Comparison of ENCODE assay signal across 11 mouse cellular contexts in genomic region chr3:141601072-141601549, GRCm38 (mm10).
DNase-seq lines count a peak whose midpoint lies in the region; ATAC-seq and TF ChIP-seq lines count a peak whose summit lies in the region.
"Had no signal": no experiment of that assay in that cellular context is flagged by ENCODE, and none has a peak within 500 bp of the region (broad histone marks: within the 10 kb centered on the region; RNA-seq: fewer than 3 reads in every experiment).

No protein-coding gene starts in this region.

- no peak for TF ChIP-seq CTCF in stomach, postnatal 0 days (IDR thresholded peaks at IDR 0.05; ENCODE audit: low read depth)

- intact Hi-C loops in heart, postnatal 36 days (cut with DNase I), result no loop called here

- ATAC-seq in stomach, embryonic 15.5 days (ENCODE audit: insufficient read depth, low FRiP score, low read depth), result 0 out of 2 replicates have a peak, but pooled peaks have one; percentile 35
- ATAC-seq in stomach, postnatal 0 days (ENCODE audit: low FRiP score, low TSS enrichment), result no peak
- ATAC-seq in embryonic facial prominence, embryonic 14.5 days (ENCODE audit: low read depth), result peak; percentile 70; the same call in 1 of the 2 replicates
- ATAC-seq: liver, postnatal 0 days had no signal

- H3K36me3 ChIP-seq in stomach, embryonic 15.5 days, result no peaks in the 10 kb centered on the region
- no peaks in the 10 kb centered on the region for H3K36me3 ChIP-seq in stomach, postnatal 0 days (ENCODE audit: control insufficient read depth, insufficient read depth, low read length)
- H3K36me3 ChIP-seq in embryonic facial prominence, embryonic 14.5 days (ENCODE audit: control insufficient read depth, insufficient read depth, low read length), result no peaks in the 10 kb centered on the region
- H3K36me3 ChIP-seq: heart, embryonic 12.5 days had no signal

- no peak overlapping the region for H3K27ac ChIP-seq in stomach, embryonic 15.5 days
- no peak overlapping the region for H3K27ac ChIP-seq in stomach, postnatal 0 days (replicated peaks)
- no peak overlapping the region for H3K27ac ChIP-seq in embryonic facial prominence, embryonic 14.5 days (replicated peaks; ENCODE audit: low read depth, low read length)

- no peaks in the 10 kb centered on the region for H3K9me3 ChIP-seq in stomach, embryonic 15.5 days
- H3K9me3 ChIP-seq in stomach, postnatal 0 days (ENCODE audit: control insufficient read depth, low read length), result no peaks in the 10 kb centered on the region
- H3K9me3 ChIP-seq in embryonic facial prominence, embryonic 14.5 days (ENCODE audit: control insufficient read depth, low read length), result no peaks in the 10 kb centered on the region
- H3K9me3 ChIP-seq: heart, embryonic 12.5 days had no signal

- no peaks in the 10 kb centered on the region for H3K4me1 ChIP-seq in stomach, embryonic 15.5 days
- no peaks in the 10 kb centered on the region for H3K4me1 ChIP-seq in stomach, postnatal 0 days (replicated peaks; ENCODE audit: control insufficient read depth, insufficient read depth)
- peaks cover 20% of the 10 kb centered on the region for H3K4me1 ChIP-seq in embryonic facial prominence, embryonic 14.5 days (ENCODE audit: control insufficient read depth, insufficient read depth, low read length)
- H3K4me1 ChIP-seq: heart, embryonic 12.5 days had no signal

- DNase-seq in stomach, postnatal 0 days (ENCODE audit: low spot score), result no peak
- peak; percentile 35 for DNase-seq in embryonic facial prominence, embryonic 14.5 days (ENCODE audit: low spot score)
- peak; percentile 52 for DNase-seq in mesoderm, embryonic 11.5 days (ENCODE audit: low read depth, low spot score)
- no peak for DNase-seq in heart, postnatal 36 days
- no peak for DNase-seq in gastrocnemius, postnatal 10 days
- DNase-seq in thymus, postnatal 25 days, result no peak
- DNase-seq: adrenal gland, postnatal 10 days; liver, postnatal 0 days had no signal

- no peak overlapping the region for H3K9ac ChIP-seq in stomach, embryonic 15.5 days
- H3K9ac ChIP-seq in stomach, postnatal 0 days (ENCODE audit: low read length), result no peak overlapping the region
- no peak overlapping the region for H3K9ac ChIP-seq in embryonic facial prominence, embryonic 14.5 days (ENCODE audit: low read depth, low read length)
- H3K9ac ChIP-seq: heart, embryonic 12.5 days; liver, postnatal 0 days had no signal

- H3K4me3 ChIP-seq in stomach, embryonic 15.5 days (replicated peaks), result no peak overlapping the region
- no peak overlapping the region for H3K4me3 ChIP-seq in stomach, postnatal 0 days (ENCODE audit: low read depth, low read length)
- H3K4me3 ChIP-seq in embryonic facial prominence, embryonic 14.5 days (ENCODE audit: low read depth, low read length), result no peak overlapping the region
- H3K4me3 ChIP-seq: erythroblast, embryonic 14.5 days; heart, embryonic 12.5 days had no signal

- H3K4me2 ChIP-seq in stomach, embryonic 15.5 days, result no peak overlapping the region
- no peak overlapping the region for H3K4me2 ChIP-seq in stomach, postnatal 0 days (replicated peaks; ENCODE audit: low read depth)
- H3K4me2 ChIP-seq in embryonic facial prominence, embryonic 14.5 days (ENCODE audit: low read depth, low read length), result no peak overlapping the region; the same call in 1 of the 2 replicates
- H3K4me2 ChIP-seq: heart, embryonic 12.5 days had no signal

- H3K27me3 ChIP-seq in stomach, embryonic 15.5 days (replicated peaks), result no peaks in the 10 kb centered on the region
- H3K27me3 ChIP-seq in stomach, postnatal 0 days (ENCODE audit: control insufficient read depth, insufficient read depth, low read length), result no peaks in the 10 kb centered on the region
- H3K27me3 ChIP-seq in embryonic facial prominence, embryonic 14.5 days (replicated peaks; ENCODE audit: control insufficient read depth, insufficient read depth, low read length), result no peaks in the 10 kb centered on the region
- H3K27me3 ChIP-seq: heart, embryonic 12.5 days had no signal

- TF ChIP-seq EP300 in stomach, postnatal 0 days (optimal IDR thresholded peaks at IDR 0.05), result no peak

- WGBS in stomach, embryonic 15.5 days, result 26% methylated on average over 6 of the region's 6 CpGs
- WGBS in stomach, postnatal 0 days, result 25% methylated on average over 6 of the region's 6 CpGs
- 10% methylated on average over 6 of the region's 6 CpGs for WGBS in embryonic facial prominence, embryonic 14.5 days

Comparison
In these comparisons a context has a peak if more than half of its experiments do, and no peak if none do; other contexts are left out.
1. DNase-seq: peak in embryonic facial prominence, embryonic 14.5 days (single experiment) and mesoderm, embryonic 11.5 days (single experiment); none in stomach, postnatal 0 days (single experiment), heart, postnatal 36 days (0 of 2), gastrocnemius, postnatal 10 days (single experiment) and thymus, postnatal 25 days (single experiment).